Mouse (Mus musculus) hindbrain, postnatal 0 days (tissue): ENCODE results near the gene Mks1. TPM values are rescaled to one million over a fixed set of nuclear protein-coding genes. Genes with fewer than 3 reads are reported as not detected.

Source experiments
- ATAC-seq: fragments of 200-750 bp; cut with Nextera tagmentation; 2 replicates; pipeline ENCODE4 v1.8.0; 2017; ENCODE audit warnings: mild to moderate bottlenecking, moderate TSS enrichment, moderate library complexity
- DNase-seq: peaks from one replicate; pipeline ENCODE4 v3.0.0-alpha.2; 2015; ENCODE audit warnings: low spot score
- H3K27ac ChIP-seq: fragments of 300-500 bp; sonication (generic); 2 replicates; pipeline ENCODE4 v1.5.1; 2014; ENCODE audit warnings: mild to moderate bottlenecking
- H3K27me3 ChIP-seq: fragments of 300-500 bp; sonication (generic); 2 replicates; pipeline ENCODE4 v1.6.1; 2014; ENCODE audit warnings: low read length, mixed read lengths; ENCODE audit not compliant: insufficient read depth
- H3K36me3 ChIP-seq: fragments of 300-500 bp; sonication (generic); 2 replicates; pipeline ENCODE4 v1.6.1; 2014; ENCODE audit warnings: low read length, mixed read lengths; ENCODE audit not compliant: insufficient read depth
- H3K4me1 ChIP-seq: fragments of 300-500 bp; sonication (generic); 2 replicates; pipeline ENCODE4 v1.6.1; 2014; ENCODE audit warnings: antibody characterized with exemption, low read length, mixed read lengths; ENCODE audit not compliant: insufficient read depth
- H3K4me2 ChIP-seq: fragments of 300-500 bp; sonication (generic); 2 replicates; pipeline ENCODE4 v1.6.1; 2014; ENCODE audit warnings: low read depth, mild to moderate bottlenecking, low read length, moderate library complexity, mixed read lengths
- H3K4me3 ChIP-seq: fragments of 300-500 bp; sonication (generic); 2 replicates; pipeline ENCODE4 v1.5.1; 2014; ENCODE audit warnings: low read length
- H3K9ac ChIP-seq: fragments of 300-500 bp; sonication (generic); replicated peaks from 2 replicates; pipeline ENCODE4 v1.6.1; 2014; ENCODE audit warnings: mild to moderate bottlenecking, low read length, moderate library complexity, mixed read lengths
- H3K9me3 ChIP-seq: fragments of 300-500 bp; sonication (generic); 2 replicates; pipeline ENCODE4 v1.6.1; 2016; ENCODE audit warnings: low read length, mixed read lengths
- CTCF ChIP-seq: IDR thresholded peaks from 2 replicates; pipeline ENCODE4 v1.5.1; 2016; ENCODE audit warnings: antibody characterized with exemption, control low read depth, low read depth
- WGBS: fragments of 180-500 bp; shearing (Covaris S2); extraction: QIAGEN DNeasy Blood & Tissue Kit; methylation state at CpG from one replicate; pipeline ENCODE4 v1.1.7; 2014; 5-methylcytosine and 5-hydroxymethylcytosine counted together
- polyA plus RNA-seq: library from polyadenylated mRNA; unstranded; fragments of >200 nt; fragmentation: Nextera tagmentation; extraction: Ambion mirVana; gene quantifications from 2 replicates; pipeline ENCODE4 v1.2.1, GENCODE M21; 2015
- total RNA-seq: library from RNA; depleted of rRNA; stranded (reverse); fragments of >200 nt; gene quantifications from 2 replicates; pipeline ENCODE4 v1.2.3, GENCODE M21; 2014; rRNA removed

Mks1 gene
- total RNA-seq (10.2 and 17.4 TPM in 2 replicates), polyA plus RNA-seq (8.0 and 8.4 TPM in 2 replicates)

- ATAC-seq (peak; percentile 96), DNase-seq (peak; percentile 97)
- Histone ChIP-seq H3K4me1 (no peaks in the 10 kb centered on the region), H3K9ac (peak within 1 kb of the TSS; percentile 44), H3K36me3 (no peaks in the 10 kb centered on the region), H3K27ac (peak within 1 kb of the TSS; percentile 83), H3K9me3 (no peaks in the 10 kb centered on the region), H3K4me3 (peak within 1 kb of the TSS; percentile 48), H3K4me2 (peak within 1 kb of the TSS; percentile 94), H3K27me3 (no peaks in the 10 kb centered on the region)
- 5% methylated on average over 40 of the region's 40 CpGs for WGBS
- 0 out of 2 replicates have a peak, but pooled peaks have one; percentile 3 for TF ChIP-seq CTCF
These were observed at the start of gene Mks1 for GRCm38 (mm10) chr11:87852690-87853596. TSS of gene Mks1 (plus strand) at chr11:87853215.

DNA sequence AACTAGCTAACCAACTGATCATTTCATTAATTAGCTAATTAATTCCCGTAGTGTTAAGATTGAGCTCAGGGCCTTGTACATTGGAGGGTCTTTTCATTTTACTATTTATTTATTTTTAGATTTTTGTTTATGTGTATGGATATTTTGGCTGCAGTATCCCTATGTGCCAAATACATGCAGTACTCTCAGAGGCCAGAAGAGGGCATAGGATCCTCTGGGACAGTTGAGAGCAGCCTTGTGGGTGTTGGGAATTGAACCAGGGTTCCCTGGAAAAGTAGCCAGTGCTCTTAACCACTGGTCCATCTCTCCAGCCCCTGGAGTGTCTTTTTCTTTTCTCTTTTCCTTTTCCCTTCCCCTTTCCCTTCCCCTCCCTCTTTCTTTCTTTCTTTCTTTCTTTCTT, 47.6 kb upstream of the Mks1 start:
- no peak overlapping the region for H3K4me3 ChIP-seq
- H3K9me3 ChIP-seq, result no peaks in the 10 kb centered on the region
- DNase-seq (no peak), ATAC-seq (no peak)
- 67% methylated on average over 1 of the region's 1 CpGs for WGBS
- H3K36me3 ChIP-seq, result no peaks in the 10 kb centered on the region
- no peak overlapping the region for H3K9ac ChIP-seq
- peak; percentile 46 for TF ChIP-seq CTCF
- no peak overlapping the region for H3K4me2 ChIP-seq
- no peaks in the 10 kb centered on the region for H3K27me3 ChIP-seq
- H3K27ac ChIP-seq, result no peak overlapping the region
- H3K4me1 ChIP-seq, result 0 out of 2 replicates have a peak, but pooled peaks cover 6% of the 10 kb centered on the region

- Histone ChIP-seq H3K36me3 (no peaks in the 10 kb centered on the region), H3K4me3 (no peak overlapping the region), H3K4me1 (0 out of 2 replicates have a peak, but pooled peaks cover 8% of the 10 kb centered on the region), H3K27me3 (no peaks in the 10 kb centered on the region), H3K27ac (no peak overlapping the region), H3K4me2 (no peak overlapping the region), H3K9me3 (no peaks in the 10 kb centered on the region), H3K9ac (no peak overlapping the region)
- no peak for TF ChIP-seq CTCF
- DNase-seq, result no peak
- ATAC-seq, result no peak
- 89% methylated on average over 6 of the region's 6 CpGs for WGBS
These were observed 45.6 kb upstream of the Mks1 start for GRCm38 (mm10) chr11:87807433-87807832.

GRCm38 (mm10) chr11:87808236-87808635, 44.8 kb upstream of the Mks1 start:
- Histone ChIP-seq H3K4me2 (no peak overlapping the region), H3K27me3 (no peaks in the 10 kb centered on the region), H3K4me1 (0 out of 2 replicates have a peak, but pooled peaks cover 3% of the 10 kb centered on the region), H3K9ac (no peak overlapping the region), H3K27ac (no peak overlapping the region), H3K9me3 (no peaks in the 10 kb centered on the region), H3K36me3 (no peaks in the 10 kb centered on the region), H3K4me3 (no peak overlapping the region)
- 84% methylated on average over 7 of the region's 7 CpGs for WGBS
- ATAC-seq (no peak), DNase-seq (no peak)
- no peak for TF ChIP-seq CTCF

GRCm38 (mm10) chr11:87811396-87811795, 41.6 kb upstream of the Mks1 start:
- H3K9ac ChIP-seq, result no peak overlapping the region
- peak; percentile 70; the same call in 1 of the 2 replicates for ATAC-seq
- no peaks in the 10 kb centered on the region for H3K9me3 ChIP-seq
- H3K27me3 ChIP-seq, result no peaks in the 10 kb centered on the region
- TF ChIP-seq CTCF, result no peak
- no peak overlapping the region for H3K4me2 ChIP-seq
- H3K27ac ChIP-seq, result peak overlapping the region; percentile 51; the same call in 1 of the 2 replicates
- H3K36me3 ChIP-seq, result no peaks in the 10 kb centered on the region
- 0 out of 2 replicates have a peak, but pooled peaks cover 3% of the 10 kb centered on the region for H3K4me1 ChIP-seq
- DNase-seq, result peak; percentile 52
- WGBS, result 21% methylated on average over 4 of the region's 4 CpGs
- H3K4me3 ChIP-seq, result no peak overlapping the region

DNA sequence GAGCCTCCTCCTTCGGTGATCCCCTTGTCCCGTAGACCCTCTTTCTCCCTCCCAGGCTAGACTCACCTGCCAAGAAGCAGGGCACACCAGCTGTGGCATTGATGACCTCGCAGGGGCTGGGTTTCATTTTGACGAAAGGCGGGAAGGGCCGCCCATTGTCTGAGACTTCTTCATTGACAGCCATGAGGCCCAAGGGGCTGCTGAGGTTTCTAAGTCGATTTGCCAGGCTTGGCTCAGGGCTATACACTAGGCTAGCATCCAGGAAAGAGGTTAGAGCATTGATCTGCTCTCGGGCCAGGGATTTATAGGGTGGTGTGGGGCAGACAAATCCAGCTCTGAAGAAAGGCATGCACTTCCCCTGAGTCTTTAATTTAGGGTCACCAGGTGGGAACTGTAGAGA, 38.2 kb upstream of the Mks1 start:
- DNase-seq (peak; percentile 25), ATAC-seq (no peak)
- H3K9ac ChIP-seq, result no peak overlapping the region
- H3K36me3 ChIP-seq, result no peaks in the 10 kb centered on the region
- no peak overlapping the region for H3K4me2 ChIP-seq
- H3K4me3 ChIP-seq, result no peak overlapping the region
- no peak for TF ChIP-seq CTCF
- 43% methylated on average over 8 of the region's 8 CpGs for WGBS
- no peaks in the 10 kb centered on the region for H3K9me3 ChIP-seq
- H3K27me3 ChIP-seq, result no peaks in the 10 kb centered on the region
- no peak overlapping the region for H3K27ac ChIP-seq
- peaks cover 9% of the 10 kb centered on the region; the same call in 1 of the 2 replicates for H3K4me1 ChIP-seq
